In genomic region chr4:95319036-95319435, GRCm38 (mm10) we compare ENCODE assay signal across 8 mouse cellular contexts.
A peak's percentile ranks its signal among the peaks of the same experiment; 100 is the strongest.
DNase-seq lines count a peak whose midpoint lies in the region; ATAC-seq and TF ChIP-seq lines count a peak whose summit lies in the region.

No protein-coding gene starts in this region.

- no peaks in the 10 kb centered on the region for H3K9me3 ChIP-seq in kidney, postnatal 0 days (replicated peaks; ENCODE audit: low read length)
- H3K9me3 ChIP-seq in limb, embryonic 10.5 days (replicated peaks): no peaks in the 10 kb centered on the region

- peaks cover 19% of the 10 kb centered on the region; the same call in 1 of the 2 replicates for H3K4me1 ChIP-seq in kidney, postnatal 0 days (replicated peaks; ENCODE audit: insufficient read depth, low read length)
- peaks cover 16% of the 10 kb centered on the region for H3K4me1 ChIP-seq in embryonic fibroblast, embryonic 13.5 days (ENCODE audit: control insufficient read depth, insufficient read depth, low read length)
- peaks cover 41% of the 10 kb centered on the region for H3K4me1 ChIP-seq in limb, embryonic 10.5 days

- intact Hi-C loops in left cerebral cortex, postnatal 25 days (cut with DNase I): no loop called here

- no peak for TF ChIP-seq POLR2A in embryonic fibroblast, embryonic 13.5 days (IDR thresholded peaks at IDR 0.05; ENCODE audit: low read depth, low read length)

- no peaks in the 10 kb centered on the region for H3K27me3 ChIP-seq in kidney, postnatal 0 days (ENCODE audit: insufficient read depth, low read length)
- H3K27me3 ChIP-seq in limb, embryonic 10.5 days (ENCODE audit: low read depth, poor library complexity, severe bottlenecking): no peaks in the 10 kb centered on the region

- 26% methylated on average over 6 of the region's 6 CpGs for WGBS in kidney, postnatal 0 days
- WGBS in limb, embryonic 10.5 days: 24% methylated on average over 6 of the region's 6 CpGs

- H3K36me3 ChIP-seq in kidney, postnatal 0 days (ENCODE audit: insufficient read depth, low read length): no peaks in the 10 kb centered on the region
- H3K36me3 ChIP-seq in limb, embryonic 10.5 days: no peaks in the 10 kb centered on the region

- no peak for ATAC-seq in kidney, postnatal 0 days (replicated peaks; ENCODE audit: low FRiP score, low read depth)
- ATAC-seq in erythroid progenitor cell, adult 5-6 weeks (replicated peaks; ENCODE audit: low FRiP score, poor library complexity, severe bottlenecking): no peak

- no peak overlapping the region for H3K4me2 ChIP-seq in kidney, postnatal 0 days (ENCODE audit: low read length)

- DNase-seq in kidney, postnatal 0 days (ENCODE audit: low spot score): peak; percentile 33
- DNase-seq in kidney, postnatal 25 days: no peak
- DNase-seq in adipocyte (ENCODE audit: low spot score): peak; percentile 67
- DNase-seq in limb, embryonic 10.5 days (ENCODE audit: low spot score): no peak
- DNase-seq in B cell, adult 2 months: no peak
- DNase-seq in left cerebral cortex, postnatal 25 days (ENCODE audit: low spot score in 2 of 2): no peak

- TF ChIP-seq CTCF in kidney, postnatal 0 days (IDR thresholded peaks at IDR 0.05; ENCODE audit: low read depth): no peak
- no peak for TF ChIP-seq CTCF in embryonic fibroblast, embryonic 13.5 days (IDR thresholded peaks at IDR 0.05; ENCODE audit: borderline replicate concordance, insufficient read depth, low read length)

- H3K27ac ChIP-seq in kidney, postnatal 0 days: no peak overlapping the region
- peak overlapping the region; percentile 68 for H3K27ac ChIP-seq in embryonic fibroblast, embryonic 13.5 days (ENCODE audit: insufficient read depth, low read length)
- peak overlapping the region; percentile 88 for H3K27ac ChIP-seq in limb, embryonic 10.5 days

- H3K9ac ChIP-seq in kidney, postnatal 0 days (ENCODE audit: low read depth, low read length): no peak overlapping the region

- no peak overlapping the region for H3K4me3 ChIP-seq in kidney, postnatal 0 days (replicated peaks; ENCODE audit: low read depth, low read length)
- H3K4me3 ChIP-seq in embryonic fibroblast, embryonic 13.5 days (ENCODE audit: insufficient read depth, low read length): no peak overlapping the region
- no peak overlapping the region for H3K4me3 ChIP-seq in limb, embryonic 10.5 days

Comparison
In these comparisons a context has a peak if more than half of its experiments do, and no peak if none do; other contexts are left out.
1. DNase-seq: peak in kidney, postnatal 0 days (single experiment) and adipocyte (single experiment); none in kidney, postnatal 25 days (0 of 2), limb, embryonic 10.5 days (single experiment), B cell, adult 2 months (0 of 2) and left cerebral cortex, postnatal 25 days (0 of 2).